Mouse (Mus musculus) brain, embryonic 14.5 days (tissue): ENCODE measurements around the gene Mcmbp.

Experiments
- CTCF ChIP-seq: fragments of 200-500 bp; IDR thresholded peaks from 2 replicates; pipeline ENCODE4 v1.5.1; 2012; ENCODE audit warnings: inconsistent platforms, mild to moderate bottlenecking, moderate library complexity, borderline replicate concordance; ENCODE audit not compliant: insufficient read depth, insufficient read length; ENCODE audit errors: extremely low read depth
- POLR2A ChIP-seq: fragments of 200-500 bp; IDR thresholded peaks from 2 replicates; pipeline ENCODE4 v1.6.1; 2012; ENCODE audit warnings: mild to moderate bottlenecking, inconsistent platforms, borderline replicate concordance; ENCODE audit not compliant: poor library complexity, insufficient read depth, insufficient read length, severe bottlenecking; ENCODE audit errors: extremely low read depth

- TF ChIP-seq CTCF (no peak), POLR2A (no peak)
Observed at GRCm38 (mm10) chr7:128717991-128718390, 22.3 kb downstream of the Mcmbp start.
